Mouse (Mus musculus) stomach, postnatal 0 days (tissue): ENCODE results near the gene Xpr1. TPM values are rescaled to one million over a fixed set of nuclear protein-coding genes. Genes with fewer than 3 reads are reported as not detected.

ENCODE experiments used
- ATAC-seq: fragments of 200-750 bp; cut with Nextera tagmentation; 2 replicates; pipeline ENCODE4 v1.8.0; 2017; ENCODE audit not compliant: low FRiP score, low TSS enrichment
- DNase-seq: peaks from one replicate; pipeline ENCODE4 v3.0.0-alpha.2; 2016; ENCODE audit warnings: low spot score
- H3K27ac ChIP-seq: fragments of 300-500 bp; sonication (generic); replicated peaks from 2 replicates; pipeline ENCODE4 v1.5.1; 2014; ENCODE audit warnings: mild to moderate bottlenecking, control low read depth
- H3K27me3 ChIP-seq: fragments of 300-500 bp; sonication (generic); 2 replicates; pipeline ENCODE4 v1.6.1; 2014; ENCODE audit warnings: low read length; ENCODE audit not compliant: control insufficient read depth, insufficient read depth
- H3K36me3 ChIP-seq: fragments of 300-500 bp; sonication (generic); 2 replicates; pipeline ENCODE4 v1.6.1; 2014; ENCODE audit warnings: low read length, mixed read lengths; ENCODE audit not compliant: control insufficient read depth, insufficient read depth
- H3K4me1 ChIP-seq: fragments of 300-500 bp; sonication (generic); replicated peaks from 2 replicates; pipeline ENCODE4 v1.6.1; 2014; ENCODE audit warnings: antibody characterized with exemption; ENCODE audit not compliant: control insufficient read depth, insufficient read depth
- H3K4me2 ChIP-seq: fragments of 300-500 bp; sonication (generic); replicated peaks from 2 replicates; pipeline ENCODE4 v1.6.1; 2014; ENCODE audit warnings: low read depth, mild to moderate bottlenecking, control low read depth, moderate library complexity
- H3K4me3 ChIP-seq: fragments of 300-500 bp; sonication (generic); 2 replicates; pipeline ENCODE4 v1.5.1; 2014; ENCODE audit warnings: low read depth, low read length, control low read depth
- H3K9ac ChIP-seq: fragments of 300-500 bp; sonication (generic); 2 replicates; pipeline ENCODE4 v1.6.1; 2014; ENCODE audit warnings: mild to moderate bottlenecking, low read length, control low read depth, mixed read lengths
- H3K9me3 ChIP-seq: fragments of 300-500 bp; sonication (generic); 2 replicates; pipeline ENCODE4 v1.6.1; 2016; ENCODE audit warnings: low read length; ENCODE audit not compliant: control insufficient read depth
- CTCF ChIP-seq: IDR thresholded peaks from 2 replicates; pipeline ENCODE4 v1.5.1; 2016; ENCODE audit warnings: antibody characterized with exemption, low read depth, mild to moderate bottlenecking, moderate library complexity
- EP300 ChIP-seq: optimal IDR thresholded peaks from 2 replicates; pipeline ENCODE3; 2016; ENCODE audit warnings: antibody characterized with exemption
- WGBS: fragments of 180-500 bp; shearing (Covaris S2); extraction: QIAGEN DNeasy Blood & Tissue Kit; methylation state at CpG from one replicate; pipeline ENCODE4 v1.1.7; 2014; 5-methylcytosine and 5-hydroxymethylcytosine counted together
- microRNA-seq: library from miRNA; unstranded; fragments of <30 nt; microRNA quantifications from one replicate; pipeline ENCODE4, GENCODE M21; 2016
- polyA plus RNA-seq: library from polyadenylated mRNA; unstranded; fragments of >200 nt; fragmentation: Nextera tagmentation; extraction: Ambion mirVana; gene quantifications from 2 replicates; pipeline ENCODE4 v1.2.1, GENCODE M21; 2015

Xpr1 gene
- polyA plus RNA-seq, 1 experiment from 2014 or later = 2.9 TPM

- Histone ChIP-seq H3K27me3 (no peaks in the 10 kb centered on the region), H3K36me3 (no peaks in the 10 kb centered on the region), H3K4me1 (peaks cover 7% of the 10 kb centered on the region), H3K9ac (no peak overlapping the region), H3K4me3 (no peak overlapping the region), H3K27ac (0 out of 2 replicates have a peak overlapping the region, but pooled peaks have one; percentile 0), H3K9me3 (no peaks in the 10 kb centered on the region), H3K4me2 (no peak overlapping the region)
- ATAC-seq (no peak), DNase-seq (no peak)
- WGBS = 69% methylated on average over 6 of the region's 6 CpGs
- TF ChIP-seq EP300 (no peak), CTCF (no peak)
These were observed 184.4 kb downstream of the Xpr1 start for GRCm38 (mm10) chr1:155232786-155233185.

GRCm38 (mm10) chr1:155232385-155232784 is 184.8 kb downstream of the Xpr1 start:
- 43% methylated on average over 12 of the region's 12 CpGs for WGBS
- Histone ChIP-seq H3K36me3 (no peaks in the 10 kb centered on the region), H3K4me1 (peaks cover 7% of the 10 kb centered on the region), H3K9me3 (no peaks in the 10 kb centered on the region), H3K4me3 (no peak overlapping the region), H3K4me2 (no peak overlapping the region), H3K9ac (no peak overlapping the region), H3K27ac (0 out of 2 replicates have a peak overlapping the region, but pooled peaks have one; percentile 0), H3K27me3 (no peaks in the 10 kb centered on the region)
- ATAC-seq = no peak; the same call in 1 of the 2 replicates
- no peak for TF ChIP-seq EP300
- no peak for TF ChIP-seq CTCF
- DNase-seq = no peak

- Histone ChIP-seq H3K36me3 (no peaks in the 10 kb centered on the region), H3K27ac (no peak overlapping the region), H3K4me3 (no peak overlapping the region), H3K9me3 (no peaks in the 10 kb centered on the region), H3K4me2 (no peak overlapping the region), H3K27me3 (no peaks in the 10 kb centered on the region), H3K9ac (no peak overlapping the region), H3K4me1 (peaks cover 7% of the 10 kb centered on the region)
- ATAC-seq (no peak), DNase-seq (no peak)
- TF ChIP-seq CTCF (no peak), EP300 (no peak)
- 51% methylated on average over 14 of the region's 14 CpGs for WGBS
These were observed 187.5 kb downstream of the Xpr1 start for GRCm38 (mm10) chr1:155229464-155230411.

Small RNAs within 50 kb of the gene (microRNA-seq; reads per million reads assigned to microRNA genes)
- gene Gm22569 = not detected

Other genes with a start within 250 kb of the Xpr1 start
- 1.6 TPM in 2 replicates for gene BC034090, start 173.0 kb downstream of the Xpr1 start, polyA plus RNA-seq
- 55.9 and 57.6 TPM in 2 replicates for gene Acbd6, start 140.7 kb upstream of the Xpr1 start, polyA plus RNA-seq